Mouse (Mus musculus) midbrain, embryonic 11.5 days (tissue): ENCODE measurements around the gene G3bp1. TPM values are rescaled to one million over a fixed set of nuclear protein-coding genes. Genes with fewer than 3 reads are reported as not detected.

Source experiments
- ATAC-seq: fragments of 200-750 bp; cut with Nextera tagmentation; 2 replicates; pipeline ENCODE4 v1.8.0; 2017; ENCODE audit warnings: moderate TSS enrichment, moderate library complexity; ENCODE audit not compliant: low FRiP score
- DNase-seq: peaks from one replicate; pipeline ENCODE4 v3.0.0; 2015; ENCODE audit warnings: low spot score; ENCODE audit errors: missing footprints
- H3K27ac ChIP-seq: fragments of 300-500 bp; sonication (generic); 2 replicates; pipeline ENCODE4 v1.5.1; 2014; ENCODE audit warnings: low read depth, low read length
- H3K27me3 ChIP-seq: fragments of 300-500 bp; sonication (generic); 2 replicates; pipeline ENCODE4 v1.6.1; 2014; ENCODE audit warnings: mild to moderate bottlenecking, low read length, moderate library complexity, mixed read lengths; ENCODE audit not compliant: control insufficient read depth, insufficient read depth
- H3K36me3 ChIP-seq: fragments of 300-500 bp; sonication (generic); 2 replicates; pipeline ENCODE4 v1.6.1; 2014; ENCODE audit warnings: mild to moderate bottlenecking, low read length, moderate library complexity, mixed read lengths; ENCODE audit not compliant: control insufficient read depth, insufficient read depth
- H3K4me1 ChIP-seq: fragments of 300-500 bp; sonication (generic); 2 replicates; pipeline ENCODE4 v1.6.1; 2014; ENCODE audit warnings: low read length; ENCODE audit not compliant: control insufficient read depth, insufficient read depth
- H3K4me2 ChIP-seq: fragments of 300-500 bp; sonication (generic); 2 replicates; pipeline ENCODE4 v1.6.1; 2014; ENCODE audit warnings: mild to moderate bottlenecking, moderate library complexity
- H3K4me3 ChIP-seq: fragments of 300-500 bp; sonication (generic); 2 replicates; pipeline ENCODE4 v1.5.1; 2014; ENCODE audit warnings: low read depth, low read length
- H3K9ac ChIP-seq: fragments of 300-500 bp; sonication (generic); 2 replicates; pipeline ENCODE4 v1.6.1; 2014; ENCODE audit warnings: low read length
- H3K9me3 ChIP-seq: fragments of 300-500 bp; sonication (generic); 2 replicates; pipeline ENCODE4 v1.6.1; 2016; ENCODE audit warnings: low read length; ENCODE audit not compliant: control insufficient read depth
- WGBS: fragments of 180-500 bp; shearing (Covaris S2); extraction: QIAGEN DNeasy Blood & Tissue Kit; methylation state at CpG from one replicate; pipeline ENCODE4 v1.1.7; 2014; 5-methylcytosine and 5-hydroxymethylcytosine counted together
- polyA plus RNA-seq: library from polyadenylated mRNA; unstranded; fragments of >200 nt; fragmentation: Nextera tagmentation; extraction: Ambion mirVana; gene quantifications from 2 replicates; pipeline ENCODE4 v1.2.1, GENCODE M21; 2014

Gene G3bp1
- polyA plus RNA-seq, 1 experiment from 2014 or later, result 241 TPM

- Histone ChIP-seq H3K4me1 (peaks cover 17% of the 10 kb centered on the region), H3K4me2 (peak overlapping the region; percentile 76), H3K27ac (peak overlapping the region; percentile 49), H3K9ac (peak overlapping the region; percentile 97), H3K27me3 (no peaks in the 10 kb centered on the region), H3K36me3 (peaks cover 11% of the 10 kb centered on the region), H3K9me3 (no peaks in the 10 kb centered on the region), H3K4me3 (peak overlapping the region; percentile 90)
- DNase-seq (peak; percentile 93), ATAC-seq (no peak)
- WGBS, result 3% methylated on average over 46 of the region's 46 CpGs
Measured at GRCm38 (mm10) chr11:55469923-55470691, 622 bp downstream of the G3bp1 start.

- peak overlapping the region; percentile 90 for H3K4me3 ChIP-seq
- WGBS, result 74% methylated on average over 8 of the region's 8 CpGs
- H3K27me3 ChIP-seq, result no peaks in the 10 kb centered on the region
- H3K4me2 ChIP-seq, result peak overlapping the region; percentile 76
- peaks cover 11% of the 10 kb centered on the region for H3K36me3 ChIP-seq
- no peak overlapping the region for H3K27ac ChIP-seq
- H3K9ac ChIP-seq, result peak overlapping the region; percentile 97
- H3K4me1 ChIP-seq, result peaks cover 17% of the 10 kb centered on the region
- H3K9me3 ChIP-seq, result no peaks in the 10 kb centered on the region
- no peak for DNase-seq
- ATAC-seq, result no peak
Measured at GRCm38 (mm10) chr11:55470761-55471160, 1.3 kb downstream of the G3bp1 start.

GRCm38 (mm10) chr11:55471467-55471866 lies 2.0 kb downstream of the G3bp1 start:
- Histone ChIP-seq H3K4me3 (peak overlapping the region; percentile 90; the same call in 1 of the 2 replicates), H3K36me3 (peaks cover 11% of the 10 kb centered on the region), H3K27me3 (no peaks in the 10 kb centered on the region), H3K4me2 (peak overlapping the region; percentile 76; the same call in 1 of the 2 replicates), H3K9ac (no peak overlapping the region), H3K4me1 (peaks cover 17% of the 10 kb centered on the region), H3K9me3 (no peaks in the 10 kb centered on the region), H3K27ac (no peak overlapping the region)
- 94% methylated on average over 7 of the region's 7 CpGs for WGBS
- DNase-seq, result peak; percentile 70
- ATAC-seq, result no peak

GRCm38 (mm10) chr11:55473219-55473618 lies 3.7 kb downstream of the G3bp1 start:
- no peak overlapping the region for H3K27ac ChIP-seq
- no peaks in the 10 kb centered on the region for H3K27me3 ChIP-seq
- 97% methylated on average over 3 of the region's 3 CpGs for WGBS
- H3K9ac ChIP-seq, result no peak overlapping the region
- H3K9me3 ChIP-seq, result no peaks in the 10 kb centered on the region
- peaks cover 13% of the 10 kb centered on the region for H3K4me1 ChIP-seq
- H3K4me3 ChIP-seq, result no peak overlapping the region
- H3K36me3 ChIP-seq, result peaks cover 11% of the 10 kb centered on the region
- DNase-seq, result no peak
- no peak for ATAC-seq
- no peak overlapping the region for H3K4me2 ChIP-seq

- H3K9ac ChIP-seq, result no peak overlapping the region
- no peak for ATAC-seq
- DNase-seq, result no peak
- H3K36me3 ChIP-seq, result peaks cover 27% of the 10 kb centered on the region
- 97% methylated on average over 7 of the region's 7 CpGs for whole genome bisulfite sequencing
- H3K27ac ChIP-seq, result no peak overlapping the region
- no peaks in the 10 kb centered on the region for H3K4me1 ChIP-seq
- H3K4me2 ChIP-seq, result no peak overlapping the region
- no peaks in the 10 kb centered on the region for H3K27me3 ChIP-seq
- H3K4me3 ChIP-seq, result no peak overlapping the region
- no peaks in the 10 kb centered on the region for H3K9me3 ChIP-seq
Measured at GRCm38 (mm10) chr11:55485443-55485842, 16.0 kb downstream of the G3bp1 start.

GRCm38 (mm10) chr11:55496158-55496557 lies 26.7 kb downstream of the G3bp1 start:
- H3K9ac ChIP-seq, result no peak overlapping the region
- peaks cover 45% of the 10 kb centered on the region for H3K36me3 ChIP-seq
- H3K4me3 ChIP-seq, result no peak overlapping the region
- no peak overlapping the region for H3K4me2 ChIP-seq
- no peak for ATAC-seq
- DNase-seq, result no peak
- H3K4me1 ChIP-seq, result no peaks in the 10 kb centered on the region
- H3K27ac ChIP-seq, result no peak overlapping the region
- no peaks in the 10 kb centered on the region for H3K9me3 ChIP-seq
- 91% methylated on average over 6 of the region's 6 CpGs for WGBS
- H3K27me3 ChIP-seq, result no peaks in the 10 kb centered on the region

- Histone ChIP-seq H3K4me1 (no peaks in the 10 kb centered on the region), H3K36me3 (peaks cover 39% of the 10 kb centered on the region), H3K9me3 (no peaks in the 10 kb centered on the region), H3K27ac (no peak overlapping the region), H3K4me3 (no peak overlapping the region), H3K27me3 (no peaks in the 10 kb centered on the region), H3K9ac (no peak overlapping the region), H3K4me2 (no peak overlapping the region)
- DNase-seq, result no peak
- WGBS, result 75% methylated on average over 5 of the region's 5 CpGs
- ATAC-seq, result no peak
Measured at GRCm38 (mm10) chr11:55497885-55498284, 28.4 kb downstream of the G3bp1 start.

GRCm38 (mm10) chr11:55501955-55502531 lies 32.6 kb downstream of the G3bp1 start:
- ATAC-seq (no peak), DNase-seq (no peak)
- H3K9ac ChIP-seq, result no peak overlapping the region
- H3K27me3 ChIP-seq, result no peaks in the 10 kb centered on the region
- H3K9me3 ChIP-seq, result no peaks in the 10 kb centered on the region
- no peak overlapping the region for H3K4me2 ChIP-seq
- 88% methylated on average over 8 of the region's 8 CpGs for WGBS
- H3K4me1 ChIP-seq, result no peaks in the 10 kb centered on the region
- no peak overlapping the region for H3K4me3 ChIP-seq
- no peak overlapping the region for H3K27ac ChIP-seq
- peaks cover 17% of the 10 kb centered on the region; the same call in 1 of the 2 replicates for H3K36me3 ChIP-seq

GRCm38 (mm10) chr11:55502886-55503285 lies 33.4 kb downstream of the G3bp1 start:
- Histone ChIP-seq H3K9me3 (no peaks in the 10 kb centered on the region), H3K4me2 (no peak overlapping the region), H3K36me3 (peaks cover 14% of the 10 kb centered on the region; the same call in 1 of the 2 replicates), H3K27me3 (no peaks in the 10 kb centered on the region), H3K27ac (no peak overlapping the region), H3K4me3 (no peak overlapping the region), H3K9ac (no peak overlapping the region), H3K4me1 (no peaks in the 10 kb centered on the region)
- no peak for ATAC-seq
- WGBS, result 90% methylated on average over 5 of the region's 5 CpGs
- DNase-seq, result no peak
